Mouse (Mus musculus) c-Kit-negative CD71-positive TER-119-positive erythroid progenitor cells, embryonic 14.5 days (primary cell): ENCODE data around the gene Hoxb9.

Source experiments
- DNase-seq: peaks from one replicate; pipeline ENCODE4 v3.0.0-alpha.2; 2013; ENCODE audit warnings: low read depth, low spot score

The Hoxb9 gene

GRCm38 (mm10) chr11:96313806-96314428 lies 42.7 kb downstream of the Hoxb9 start:
- DNase-seq, result no peak

GRCm38 (mm10) chr11:96314671-96315343 lies 43.5 kb downstream of the Hoxb9 start:
- DNase-seq, result no peak

- no peak for DNase-seq
Observed at GRCm38 (mm10) chr11:96315344-96315681, 44.1 kb downstream of the Hoxb9 start.

- DNase-seq, result no peak
Observed at GRCm38 (mm10) chr11:96316696-96317607, 45.7 kb downstream of the Hoxb9 start.

- no peak for DNase-seq
Observed at GRCm38 (mm10) chr11:96317608-96318367, 46.5 kb downstream of the Hoxb9 start, which contains the start of gene Hoxb4. Hoxb4 (plus strand) TSS chr11:96318267.

- DNase-seq, result no peak
Observed at GRCm38 (mm10) chr11:96318368-96319070, 47.3 kb downstream of the Hoxb9 start.

GRCm38 (mm10) chr11:96319071-96319902 lies 48.0 kb downstream of the Hoxb9 start:
- DNase-seq, result no peak

GRCm38 (mm10) chr11:96319910-96320309 lies 48.7 kb downstream of the Hoxb9 start:
- DNase-seq, result no peak

- DNase-seq, result no peak
Observed at GRCm38 (mm10) chr11:96320688-96321087, 49.4 kb downstream of the Hoxb9 start.

- DNase-seq, result no peak
Observed at GRCm38 (mm10) chr11:96321846-96322245, 50.6 kb downstream of the Hoxb9 start.

- no peak for DNase-seq
Observed at GRCm38 (mm10) chr11:96322738-96323137, 51.5 kb downstream of the Hoxb9 start.

GRCm38 (mm10) chr11:96323154-96323553 lies 51.9 kb downstream of the Hoxb9 start, which contains the start of gene Hoxb3:
Hoxb3 (plus strand) TSS chr11:96323326.
- DNase-seq, result no peak

GRCm38 (mm10) chr11:96324125-96324524 lies 52.9 kb downstream of the Hoxb9 start:
- DNase-seq, result no peak

GRCm38 (mm10) chr11:96324965-96325364 lies 53.7 kb downstream of the Hoxb9 start:
- DNase-seq, result no peak

GRCm38 (mm10) chr11:96325747-96326212 lies 54.5 kb downstream of the Hoxb9 start:
- DNase-seq, result no peak
